Mouse (Mus musculus): Measurements from ENCODE around the gene Cbfa2t2.

GRCm38 (mm10) chr2:154571976-154572375, 135.7 kb downstream of the Cbfa2t2 start:
- TF ChIP-seq CTCF (IDR thresholded peaks at IDR 0.05; ENCODE audit: extremely low read depth, insufficient read depth, low read length) (no peak), POLR2A (IDR thresholded peaks at IDR 0.05; ENCODE audit: extremely low read depth, insufficient read depth, low read length) (no peak)

Measured in cortical plate, adult 2 months (tissue).